9 mouse cellular contexts compared by ENCODE assay signal in genomic region chr3:57487455-57488153, GRCm38 (mm10).
DNase-seq lines count a peak whose midpoint lies in the region; ATAC-seq and TF ChIP-seq lines count a peak whose summit lies in the region.
"Had no signal": no experiment of that assay in that cellular context is flagged by ENCODE, and none has a peak within 500 bp of the region (broad histone marks: within the 10 kb centered on the region; RNA-seq: fewer than 3 reads in every experiment).

No protein-coding gene starts in this region.

- no peak overlapping the region for H3K9ac ChIP-seq in liver, adult 2 months (ENCODE audit: low read depth, low read length)
- no peak overlapping the region for H3K9ac ChIP-seq in liver, embryonic 12.5 days
- H3K9ac ChIP-seq in midbrain, embryonic 15.5 days = no peak overlapping the region
- H3K9ac ChIP-seq: neural tube, embryonic 12.5 days had no signal

- peak; percentile 20 for DNase-seq in liver, adult 2 months (ENCODE audit: extremely low read depth, low read depth, low spot score)
- peak; percentile 89 for DNase-seq in fibroblast of lung, adult 2 months (ENCODE audit: low read depth)
- peak; percentile 41 to 48 for DNase-seq in kidney, adult 8-10 months
- peak; percentile 57 for DNase-seq in skeletal muscle tissue, adult 2 months (ENCODE audit: low read depth, low spot score)

- WGBS in liver, adult 2 months = 53% methylated on average over 8 of the region's 8 CpGs
- WGBS in liver, embryonic 12.5 days (ENCODE audit: insufficient replicate concordance) = 58% methylated on average over 8 of the region's 8 CpGs
- 77% methylated on average over 8 of the region's 8 CpGs for WGBS in midbrain, embryonic 15.5 days

- H3K36me3 ChIP-seq in liver, adult 2 months (ENCODE audit: control insufficient read depth, insufficient read depth, low read length) = no peaks in the 10 kb centered on the region
- H3K36me3 ChIP-seq in liver, embryonic 12.5 days = no peaks in the 10 kb centered on the region
- no peaks in the 10 kb centered on the region for H3K36me3 ChIP-seq in midbrain, embryonic 15.5 days (replicated peaks)
- H3K36me3 ChIP-seq: neural tube, embryonic 12.5 days had no signal

- no peak overlapping the region for H3K4me3 ChIP-seq in liver, adult 2 months (ENCODE audit: insufficient read depth, low read depth, low read length)
- no peak overlapping the region for H3K4me3 ChIP-seq in liver, embryonic 12.5 days
- H3K4me3 ChIP-seq in midbrain, embryonic 15.5 days = no peak overlapping the region
- H3K4me3 ChIP-seq: neural tube, embryonic 12.5 days had no signal

- no peaks in the 10 kb centered on the region for H3K9me3 ChIP-seq in liver, embryonic 12.5 days (replicated peaks)
- no peaks in the 10 kb centered on the region for H3K9me3 ChIP-seq in midbrain, embryonic 15.5 days
- H3K9me3 ChIP-seq: neural tube, embryonic 12.5 days had no signal

- TF ChIP-seq CTCF in liver, adult 2 months (IDR thresholded peaks at IDR 0.05; ENCODE audit: low read depth, low read length) = no peak

- no peaks in the 10 kb centered on the region for H3K4me1 ChIP-seq in liver, adult 2 months (ENCODE audit: control insufficient read depth, insufficient read depth, low read length)
- no peaks in the 10 kb centered on the region for H3K4me1 ChIP-seq in liver, embryonic 12.5 days
- no peaks in the 10 kb centered on the region for H3K4me1 ChIP-seq in midbrain, embryonic 15.5 days
- H3K4me1 ChIP-seq: neural tube, embryonic 12.5 days had no signal

- H3K27me3 ChIP-seq in liver, adult 2 months (ENCODE audit: control insufficient read depth, insufficient read depth, low read length) = no peaks in the 10 kb centered on the region
- no peaks in the 10 kb centered on the region for H3K27me3 ChIP-seq in liver, embryonic 12.5 days (replicated peaks)
- no peaks in the 10 kb centered on the region for H3K27me3 ChIP-seq in midbrain, embryonic 15.5 days (replicated peaks)
- H3K27me3 ChIP-seq: neural tube, embryonic 12.5 days had no signal

- no peak for ATAC-seq in liver, embryonic 12.5 days
- ATAC-seq in midbrain, embryonic 15.5 days (replicated peaks) = no peak
- no peak for ATAC-seq in megakaryocyte-erythroid progenitor cell, adult 5-6 weeks (replicated peaks; ENCODE audit: low FRiP score, low TSS enrichment, poor library complexity, severe bottlenecking)
- ATAC-seq in frontal cortex, adult (ENCODE audit: low TSS enrichment) = no peak

- no peak overlapping the region for H3K27ac ChIP-seq in liver, adult 2 months (replicated peaks; ENCODE audit: insufficient read depth, low read depth, low read length)
- H3K27ac ChIP-seq in liver, embryonic 12.5 days = no peak overlapping the region
- no peak overlapping the region for H3K27ac ChIP-seq in midbrain, embryonic 15.5 days
- H3K27ac ChIP-seq: neural tube, embryonic 12.5 days had no signal

- H3K79me2 ChIP-seq in liver, adult 2 months (ENCODE audit: control insufficient read depth, insufficient read depth, low read length) = no peaks in the 10 kb centered on the region; the same call in 1 of the 2 replicates

- no peak for TF ChIP-seq POLR2A in liver, adult 2 months (IDR thresholded peaks at IDR 0.05; ENCODE audit: extremely low read depth, insufficient read depth, low read length)

- no peak overlapping the region for H3K4me2 ChIP-seq in liver, embryonic 12.5 days
- H3K4me2 ChIP-seq in midbrain, embryonic 15.5 days = no peak overlapping the region
- H3K4me2 ChIP-seq: neural tube, embryonic 12.5 days had no signal

Comparison
In these comparisons a context has a peak if more than half of its experiments do, and no peak if none do; other contexts are left out.
1. DNase-seq: peak in every context shown above with its lines; median percentile 89 in fibroblast of lung, adult 2 months; 57 in skeletal muscle tissue, adult 2 months; 44 in kidney, adult 8-10 months; 20 in liver, adult 2 months.